Mouse (Mus musculus) liver, embryonic 11.5 days (tissue): ENCODE measurements around the gene Ier5. TPM values are rescaled to one million over a fixed set of nuclear protein-coding genes. Genes with fewer than 3 reads are reported as not detected.

Source experiments
- ATAC-seq: fragments of 200-750 bp; cut with Nextera tagmentation; replicated peaks from 2 replicates; pipeline ENCODE4 v1.8.0; 2017; ENCODE audit warnings: moderate number of reproducible peaks, mild to moderate bottlenecking, moderate TSS enrichment, moderate library complexity; ENCODE audit not compliant: low FRiP score
- DNase-seq: peaks from one replicate; pipeline ENCODE4 v3.0.0-alpha.2; 2017; ENCODE audit warnings: low spot score
- H3K27ac ChIP-seq: fragments of 300-500 bp; sonication (generic); 2 replicates; pipeline ENCODE4 v1.5.1; 2014; ENCODE audit warnings: mild to moderate bottlenecking, low read depth, low read length, control low read depth
- H3K27me3 ChIP-seq: fragments of 300-500 bp; sonication (generic); replicated peaks from 2 replicates; pipeline ENCODE4 v1.6.1; 2014; ENCODE audit warnings: low read length, mixed read lengths; ENCODE audit not compliant: control insufficient read depth, insufficient read depth
- H3K36me3 ChIP-seq: fragments of 300-500 bp; sonication (generic); 2 replicates; pipeline ENCODE4 v1.6.1; 2014; ENCODE audit warnings: mild to moderate bottlenecking, low read length, moderate library complexity, mixed read lengths; ENCODE audit not compliant: control insufficient read depth, insufficient read depth
- H3K4me1 ChIP-seq: fragments of 300-500 bp; sonication (generic); replicated peaks from 2 replicates; pipeline ENCODE4 v1.6.1; 2014; ENCODE audit warnings: low read length, mixed read lengths; ENCODE audit not compliant: control insufficient read depth, insufficient read depth
- H3K4me2 ChIP-seq: fragments of 300-500 bp; sonication (generic); 2 replicates; pipeline ENCODE4 v1.6.1; 2014; ENCODE audit warnings: mild to moderate bottlenecking, control low read depth, moderate library complexity
- H3K4me3 ChIP-seq: fragments of 300-500 bp; sonication (generic); 2 replicates; pipeline ENCODE4 v1.5.1; 2014; ENCODE audit warnings: low read depth, low read length, control low read depth
- H3K9ac ChIP-seq: fragments of 300-500 bp; sonication (generic); 2 replicates; pipeline ENCODE4 v1.6.1; 2014; ENCODE audit warnings: low read depth, low read length, control low read depth
- H3K9me3 ChIP-seq: fragments of 300-500 bp; sonication (generic); 2 replicates; pipeline ENCODE4 v1.6.1; 2016; ENCODE audit warnings: low read length, inconsistent platforms, mixed read lengths; ENCODE audit not compliant: control insufficient read depth
- WGBS: fragments of 180-500 bp; shearing (Covaris S2); extraction: QIAGEN DNeasy Blood & Tissue Kit; methylation state at CpG from one replicate; pipeline ENCODE4 v1.1.7; 2014; 5-methylcytosine and 5-hydroxymethylcytosine counted together
- polyA plus RNA-seq: library from polyadenylated mRNA; unstranded; fragments of >200 nt; fragmentation: Nextera tagmentation; extraction: Ambion mirVana; gene quantifications from 2 replicates; pipeline ENCODE4 v1.2.1, GENCODE M21; 2014

Ier5 gene
- polyA plus RNA-seq, 1 experiment from 2014 or later, result 7.3 TPM

DNA sequence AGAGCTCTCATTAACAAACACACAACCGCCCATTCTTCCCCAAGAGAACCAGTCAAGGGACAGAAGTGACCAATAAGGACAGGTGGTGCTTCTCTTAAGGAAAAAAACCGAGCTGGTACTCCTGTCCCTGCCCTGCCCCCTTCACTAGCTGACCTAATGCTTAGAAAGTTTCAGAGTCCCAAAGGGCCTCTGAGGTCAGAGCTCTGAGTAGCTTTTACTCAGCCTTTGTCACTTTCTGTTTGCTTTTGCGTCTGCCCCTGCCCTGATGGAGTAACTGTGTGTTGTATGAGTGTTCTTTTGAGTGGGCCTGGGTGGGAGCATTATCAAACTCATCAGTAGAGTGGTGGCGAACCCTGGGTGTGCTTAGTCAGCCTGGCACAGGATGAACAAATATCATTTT lies 9.0 kb upstream of the Ier5 start:
- Histone ChIP-seq H3K4me3 (no peak overlapping the region), H3K36me3 (no peaks in the 10 kb centered on the region), H3K9me3 (no peaks in the 10 kb centered on the region), H3K9ac (no peak overlapping the region), H3K4me2 (no peak overlapping the region), H3K27me3 (0 out of 2 replicates have a peak, but pooled peaks cover 5% of the 10 kb centered on the region), H3K4me1 (no peaks in the 10 kb centered on the region), H3K27ac (no peak overlapping the region)
- WGBS, result 40% methylated on average over 4 of the region's 4 CpGs
- ATAC-seq (no peak), DNase-seq (no peak)

DNA sequence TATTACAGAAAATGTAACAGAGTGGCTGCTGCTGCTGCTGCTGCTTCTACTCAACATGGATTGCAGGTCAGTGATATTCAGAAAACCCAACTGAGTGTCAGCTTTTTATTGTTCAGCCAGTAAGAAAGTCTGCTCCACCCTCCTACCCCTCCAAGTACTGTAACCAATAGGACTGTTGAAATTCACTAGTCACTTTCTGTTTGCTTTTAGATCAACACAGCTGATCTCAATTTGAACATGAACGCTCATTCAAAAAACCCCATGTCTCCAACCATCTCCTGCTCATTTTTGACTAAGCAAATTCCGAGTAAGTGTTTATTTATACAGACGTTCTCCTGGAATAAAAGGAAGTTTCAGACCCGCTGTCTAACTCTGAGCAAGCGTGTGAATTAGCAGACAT lies 8.4 kb upstream of the Ier5 start:
- WGBS, result 35% methylated on average over 5 of the region's 5 CpGs
- H3K9me3 ChIP-seq, result no peaks in the 10 kb centered on the region
- DNase-seq (no peak), ATAC-seq (no peak)
- H3K4me1 ChIP-seq, result no peaks in the 10 kb centered on the region
- no peak overlapping the region for H3K4me2 ChIP-seq
- H3K4me3 ChIP-seq, result no peak overlapping the region
- 0 out of 2 replicates have a peak, but pooled peaks cover 5% of the 10 kb centered on the region for H3K27me3 ChIP-seq
- H3K36me3 ChIP-seq, result no peaks in the 10 kb centered on the region
- H3K27ac ChIP-seq, result no peak overlapping the region
- no peak overlapping the region for H3K9ac ChIP-seq

DNA sequence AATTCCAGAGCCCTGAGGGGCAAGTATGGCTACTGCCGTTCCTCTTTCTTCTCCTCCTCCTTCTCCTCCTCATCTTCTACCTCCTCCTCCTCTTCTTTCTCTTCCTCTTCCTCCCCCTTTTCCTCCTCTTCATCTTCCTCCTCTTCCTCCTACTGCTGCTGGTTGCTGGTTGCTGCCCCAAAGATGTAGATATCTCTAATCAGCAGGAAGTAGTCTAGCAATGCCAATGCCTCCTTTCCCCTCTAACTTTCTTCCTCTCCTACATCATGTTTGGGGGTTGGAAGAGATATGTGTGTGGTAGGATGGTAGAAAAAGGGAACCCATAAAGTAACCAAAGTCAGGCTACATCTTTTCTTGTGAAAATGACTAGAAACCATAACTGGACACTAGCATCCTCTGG lies 6.9 kb upstream of the Ier5 start:
- WGBS, result 64% methylated on average over 1 of the region's 1 CpGs
- ATAC-seq, result no peak

DNA sequence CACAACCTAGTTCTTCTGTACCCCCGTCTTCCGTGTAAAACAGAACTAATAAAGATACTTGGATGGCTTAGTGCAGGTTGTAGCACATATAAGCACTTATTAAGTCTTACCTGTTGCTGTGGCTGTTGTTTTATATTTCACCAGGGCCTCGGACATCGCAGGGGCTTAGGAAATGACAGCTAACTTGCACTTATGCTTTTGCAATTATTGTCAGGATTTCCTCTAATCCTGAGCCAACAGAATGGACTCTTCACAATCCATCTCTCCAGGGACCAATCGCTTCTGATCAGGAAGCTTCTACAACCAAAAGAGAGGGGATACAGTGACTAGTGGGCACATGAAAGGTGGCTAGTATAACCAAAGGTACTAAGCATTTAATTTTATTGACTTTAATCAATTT lies 4.6 kb upstream of the Ier5 start:
- DNase-seq (no peak), ATAC-seq (no peak)
- Histone ChIP-seq H3K9me3 (no peaks in the 10 kb centered on the region), H3K27me3 (no peaks in the 10 kb centered on the region), H3K9ac (no peak overlapping the region), H3K27ac (no peak overlapping the region), H3K36me3 (no peaks in the 10 kb centered on the region), H3K4me2 (no peak overlapping the region), H3K4me1 (peaks cover 4% of the 10 kb centered on the region; the same call in 1 of the 2 replicates), H3K4me3 (no peak overlapping the region)
- 86% methylated on average over 5 of the region's 5 CpGs for WGBS

More for the DNA sequence above, 6.9 kb upstream of the Ier5 start:
- no peak overlapping the region for H3K9ac ChIP-seq
- no peak overlapping the region for H3K4me3 ChIP-seq
- no peak overlapping the region for H3K4me2 ChIP-seq
- no peak for DNase-seq
- H3K4me1 ChIP-seq, result no peaks in the 10 kb centered on the region
- no peak overlapping the region for H3K27ac ChIP-seq
- H3K27me3 ChIP-seq, result 0 out of 2 replicates have a peak, but pooled peaks cover under 1% of the 10 kb centered on the region
- no peaks in the 10 kb centered on the region for H3K36me3 ChIP-seq
- H3K9me3 ChIP-seq, result no peaks in the 10 kb centered on the region

DNA sequence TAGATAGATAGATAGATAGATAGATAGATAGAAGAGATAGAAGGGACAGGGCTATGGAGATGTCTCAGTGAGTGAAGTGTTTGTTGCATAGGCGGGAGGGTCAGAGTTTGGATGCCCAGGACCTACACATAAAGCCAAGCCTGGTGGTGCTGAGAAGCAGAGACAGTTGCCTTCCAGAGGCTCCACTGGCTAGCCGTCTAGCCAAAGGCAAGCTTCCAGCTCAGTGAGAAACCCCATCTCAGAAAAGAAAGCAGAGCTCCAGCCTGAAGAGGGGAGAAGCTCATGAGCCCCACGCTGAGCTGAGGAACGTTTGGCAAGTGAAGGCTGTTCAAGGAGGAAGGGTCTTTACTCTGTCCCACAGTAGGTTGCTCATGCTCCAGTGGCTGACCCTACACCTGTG lies 3.2 kb upstream of the Ier5 start:
- DNase-seq (no peak), ATAC-seq (no peak)
- Histone ChIP-seq H3K36me3 (no peaks in the 10 kb centered on the region), H3K9ac (no peak overlapping the region), H3K4me1 (peaks cover 4% of the 10 kb centered on the region; the same call in 1 of the 2 replicates), H3K27me3 (no peaks in the 10 kb centered on the region), H3K4me2 (no peak overlapping the region), H3K9me3 (no peaks in the 10 kb centered on the region), H3K4me3 (no peak overlapping the region), H3K27ac (no peak overlapping the region)
- 71% methylated on average over 4 of the region's 4 CpGs for WGBS

DNA sequence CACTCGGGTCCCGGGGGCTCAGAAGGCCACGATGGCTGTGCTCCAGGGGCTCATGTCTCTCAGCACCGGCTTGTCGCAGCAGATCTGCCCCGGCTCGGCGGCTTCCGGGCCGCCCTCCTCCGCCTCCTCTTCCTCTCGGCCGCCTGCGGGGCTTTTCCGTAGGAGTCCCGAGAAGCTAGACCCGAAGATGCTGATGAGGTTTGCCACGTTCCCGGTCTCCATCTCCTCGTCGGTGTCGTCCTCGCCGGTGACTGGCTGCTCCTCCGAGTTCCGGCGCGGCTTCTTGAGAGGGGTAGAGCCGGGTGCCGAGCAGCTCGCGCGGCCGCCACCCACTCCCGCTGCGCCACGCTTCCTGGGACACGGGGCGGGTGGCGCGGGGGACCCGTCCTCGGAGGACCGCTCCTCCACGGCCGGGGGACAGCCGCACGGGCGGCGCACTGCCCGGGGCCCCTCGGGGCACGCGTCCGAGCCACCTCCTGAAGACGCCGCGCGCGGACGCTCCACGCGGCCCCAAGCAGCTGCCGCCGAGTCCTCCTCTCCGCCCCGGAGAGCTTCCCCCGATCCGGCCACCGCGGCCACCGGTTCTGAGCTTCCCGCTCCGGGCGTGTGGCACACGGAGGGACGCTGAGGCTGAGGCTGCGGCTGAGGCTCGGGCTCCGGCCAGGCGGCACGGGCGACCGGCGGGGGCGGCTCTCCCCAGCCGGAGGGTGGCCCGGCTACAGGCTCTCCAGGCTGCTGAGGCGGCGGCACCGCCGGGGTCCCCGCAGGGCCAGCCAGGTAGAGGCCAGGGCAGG lies 753 bp downstream of the Ier5 start:
- peak; percentile 74 for DNase-seq
- Histone ChIP-seq H3K27me3 (no peaks in the 10 kb centered on the region), H3K4me2 (peak overlapping the region; percentile 87), H3K4me3 (peak overlapping the region; percentile 100), H3K9me3 (no peaks in the 10 kb centered on the region), H3K27ac (peak overlapping the region; percentile 90), H3K4me1 (peaks cover 10% of the 10 kb centered on the region; the same call in 1 of the 2 replicates), H3K36me3 (no peaks in the 10 kb centered on the region), H3K9ac (peak overlapping the region; percentile 98)
- under 1% methylated on average over 92 of the region's 93 CpGs for WGBS
- ATAC-seq, result peak; percentile 50

DNA sequence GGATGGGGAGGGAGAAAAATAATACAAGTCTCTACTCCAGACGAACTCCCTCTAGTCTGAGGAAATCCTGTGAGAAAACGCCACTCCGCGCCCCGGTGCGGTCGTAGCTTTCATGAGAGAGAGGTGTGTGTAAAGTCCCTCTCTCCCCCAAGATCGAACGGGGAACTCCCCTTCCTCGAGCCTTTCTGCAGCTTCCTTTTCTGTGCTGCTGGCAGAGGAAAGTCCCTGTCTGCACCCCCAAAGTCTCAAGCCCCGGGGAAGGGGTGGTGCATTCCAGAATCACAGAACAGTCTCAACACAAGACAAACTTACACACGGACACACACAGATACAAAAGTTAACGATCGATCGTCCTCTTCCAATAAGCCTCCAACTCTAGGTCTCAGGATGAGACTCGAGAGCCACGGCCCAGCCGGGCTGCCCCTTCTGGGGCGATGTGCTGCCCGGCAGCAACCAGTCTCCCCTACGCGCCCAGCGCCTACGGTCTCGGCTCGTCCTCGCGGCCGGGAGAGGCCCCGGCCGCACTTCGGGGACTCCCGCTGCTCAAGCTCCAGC lies 1.4 kb downstream of the Ier5 start:
- ATAC-seq (peak; percentile 26), DNase-seq (peak; percentile 66)
- Histone ChIP-seq H3K4me2 (peak overlapping the region; percentile 87), H3K4me1 (peaks cover 10% of the 10 kb centered on the region), H3K9ac (peak overlapping the region; percentile 98), H3K9me3 (no peaks in the 10 kb centered on the region), H3K27me3 (no peaks in the 10 kb centered on the region), H3K36me3 (no peaks in the 10 kb centered on the region), H3K4me3 (peak overlapping the region; percentile 100), H3K27ac (peak overlapping the region; percentile 90)
- under 1% methylated on average over 33 of the region's 33 CpGs for WGBS

DNA sequence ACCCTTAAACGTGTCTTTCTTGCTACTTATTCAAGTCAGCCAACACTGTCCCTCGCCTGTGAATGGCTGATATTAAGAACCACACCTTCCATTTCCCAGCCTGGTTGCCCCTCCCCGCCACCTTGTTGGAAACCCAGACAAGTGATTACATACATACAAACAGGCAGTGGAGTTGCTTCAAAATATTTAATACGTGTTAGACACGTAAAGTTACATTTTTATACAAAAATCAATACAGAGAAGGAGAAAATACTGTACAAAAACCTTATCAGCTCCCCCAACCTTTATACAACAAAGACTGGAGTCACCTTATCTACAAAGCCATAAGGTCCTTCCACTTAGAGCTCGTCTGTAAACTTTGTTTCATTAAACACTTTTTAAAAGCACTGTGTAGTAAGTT lies 2.1 kb downstream of the Ier5 start:
- H3K4me1 ChIP-seq, result peaks cover 17% of the 10 kb centered on the region
- peak overlapping the region; percentile 87 for H3K4me2 ChIP-seq
- 15% methylated on average over 6 of the region's 6 CpGs for WGBS
- H3K27me3 ChIP-seq, result no peaks in the 10 kb centered on the region
- peak overlapping the region; percentile 98 for H3K9ac ChIP-seq
- H3K36me3 ChIP-seq, result no peaks in the 10 kb centered on the region
- peak; percentile 56 for ATAC-seq
- no peak for DNase-seq
- H3K9me3 ChIP-seq, result no peaks in the 10 kb centered on the region
- peak overlapping the region; percentile 100 for H3K4me3 ChIP-seq
- peak overlapping the region; percentile 90 for H3K27ac ChIP-seq
